Mouse (Mus musculus) olfactory bulb, adult 2 months (tissue): ENCODE measurements around the gene Dnph1.

ENCODE experiments used
- CTCF ChIP-seq: fragments of 200-500 bp; IDR thresholded peaks from 2 replicates; pipeline ENCODE4 v1.5.1; 2012; ENCODE audit warnings: low read depth, mild to moderate bottlenecking, low read length, moderate library complexity; ENCODE audit not compliant: insufficient read depth
- POLR2A ChIP-seq: fragments of 200-500 bp; IDR thresholded peaks from 2 replicates; pipeline ENCODE4 v1.6.1; 2012; ENCODE audit warnings: mild to moderate bottlenecking, low read depth, low read length, moderate library complexity; ENCODE audit not compliant: insufficient read depth

- TF ChIP-seq CTCF (no peak), POLR2A (no peak)
These were observed 43.8 kb upstream of the Dnph1 start for GRCm38 (mm10) chr17:46452683-46453082.
